Mouse (Mus musculus): ENCODE measurements around the gene Lrmda. TPM values are rescaled to one million over a fixed set of nuclear protein-coding genes. Genes with fewer than 3 reads are reported as not detected.
"Not testable (repeated sequence)": the region's sequence is repeated elsewhere in the genome, so short reads cannot be mapped to it uniquely, and the experiment has no call there.

Lrmda gene
- total RNA-seq, 2 experiments from 2014 or later = 11.2 to 12.6 TPM

DNA sequence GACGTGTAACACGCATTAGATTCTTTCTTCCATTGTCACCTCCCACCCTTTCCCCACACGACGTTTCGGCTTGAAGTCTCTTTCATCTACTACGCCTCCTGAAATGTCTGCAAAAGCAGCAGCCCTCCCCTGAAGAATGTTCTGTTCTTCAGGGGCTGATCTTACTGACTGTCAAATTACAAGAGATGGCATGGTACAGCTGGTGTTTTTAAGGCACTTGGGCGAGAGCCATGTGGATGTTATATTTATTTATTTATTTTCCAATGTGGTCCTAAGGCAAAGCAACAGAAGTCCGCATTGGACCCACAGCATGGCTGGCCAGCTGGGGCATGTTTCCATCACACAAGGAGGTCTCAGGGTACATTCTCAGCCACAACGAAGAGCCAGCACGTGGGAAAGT is 731.8 kb downstream of the Lrmda start:
- no peak for ATAC-seq (ENCODE audit: poor library complexity, severe bottlenecking)

DNA sequence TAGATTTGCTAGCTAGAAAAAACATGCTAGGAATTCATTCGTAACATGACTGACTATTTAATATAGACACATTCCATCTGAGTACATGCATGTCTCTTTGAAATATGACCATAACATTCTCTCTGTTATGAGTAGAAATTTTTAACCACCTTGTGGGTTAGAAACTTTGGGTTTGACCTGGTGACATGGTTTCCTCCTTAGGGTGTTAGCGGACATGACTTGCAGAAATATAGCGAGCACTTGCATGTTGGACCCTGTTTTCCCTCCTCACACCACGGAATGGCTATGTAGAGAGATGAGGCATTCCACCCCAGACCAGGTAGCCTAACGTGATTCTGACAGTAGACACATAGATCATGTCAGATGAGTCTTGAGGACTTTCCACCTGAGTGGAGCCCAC is 735.1 kb downstream of the Lrmda start:
- no peak for ATAC-seq (ENCODE audit: poor library complexity, severe bottlenecking)

DNA sequence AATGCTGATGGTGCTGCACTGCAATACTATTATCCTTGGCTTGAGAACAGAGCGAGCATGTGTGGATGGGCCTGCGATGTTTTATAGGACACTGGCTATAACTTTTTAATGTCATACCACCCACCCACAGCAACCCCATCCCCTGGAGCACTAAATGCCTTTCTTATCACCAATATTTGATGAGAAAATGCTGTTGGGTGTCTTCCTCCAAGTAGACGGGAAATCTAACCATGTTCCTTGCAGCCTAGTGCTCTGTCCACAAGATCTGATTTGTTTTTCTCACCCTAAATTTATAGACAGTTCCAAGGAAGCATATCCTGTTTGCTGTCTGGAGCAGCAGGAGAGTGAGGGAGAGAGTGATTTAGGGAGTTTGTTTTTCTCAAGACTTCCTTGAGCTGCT is 738.0 kb downstream of the Lrmda start:
- no peak for ATAC-seq (ENCODE audit: poor library complexity, severe bottlenecking)

DNA sequence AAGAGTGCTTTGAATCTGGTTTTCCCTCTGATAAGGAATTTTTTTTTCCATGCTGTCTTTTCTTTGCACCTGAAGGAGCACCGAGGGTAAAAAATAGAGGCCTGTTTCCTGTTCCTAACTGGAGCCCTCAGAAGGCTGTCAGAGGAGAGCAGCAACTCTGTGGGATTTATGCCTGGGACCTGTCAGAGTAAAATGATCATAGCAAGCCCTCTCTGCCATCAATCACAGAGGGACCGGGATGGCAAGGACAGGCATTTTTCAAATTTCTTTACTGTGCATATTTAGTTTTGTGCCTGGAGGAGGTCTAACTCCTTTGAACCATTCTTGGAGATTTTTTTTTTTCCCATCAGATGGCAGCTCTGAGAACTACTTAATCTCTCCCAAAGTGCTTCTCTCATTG is 739.7 kb downstream of the Lrmda start:
- ATAC-seq (ENCODE audit: poor library complexity, severe bottlenecking) = no peak

DNA sequence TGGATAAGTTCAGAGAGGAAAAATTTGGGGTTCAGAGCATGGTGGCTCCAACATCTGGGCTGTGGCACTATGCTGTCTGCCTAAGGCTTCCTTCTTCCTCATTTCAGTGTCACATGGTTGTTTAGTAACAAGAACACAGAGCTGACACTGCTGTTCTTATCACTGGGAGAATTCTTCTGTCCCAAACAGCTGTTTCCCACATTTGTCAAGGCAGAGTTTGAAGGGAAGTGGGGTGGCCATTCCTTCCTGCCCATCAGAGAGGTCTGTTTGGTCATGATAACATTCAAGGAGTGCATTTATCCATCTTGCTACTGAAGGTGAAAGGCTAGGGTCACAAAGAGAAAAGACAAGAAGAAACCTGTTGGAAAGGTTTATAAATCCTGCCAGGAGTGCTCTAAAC is 740.2 kb downstream of the Lrmda start:
- no peak for ATAC-seq (ENCODE audit: poor library complexity, severe bottlenecking)

DNA sequence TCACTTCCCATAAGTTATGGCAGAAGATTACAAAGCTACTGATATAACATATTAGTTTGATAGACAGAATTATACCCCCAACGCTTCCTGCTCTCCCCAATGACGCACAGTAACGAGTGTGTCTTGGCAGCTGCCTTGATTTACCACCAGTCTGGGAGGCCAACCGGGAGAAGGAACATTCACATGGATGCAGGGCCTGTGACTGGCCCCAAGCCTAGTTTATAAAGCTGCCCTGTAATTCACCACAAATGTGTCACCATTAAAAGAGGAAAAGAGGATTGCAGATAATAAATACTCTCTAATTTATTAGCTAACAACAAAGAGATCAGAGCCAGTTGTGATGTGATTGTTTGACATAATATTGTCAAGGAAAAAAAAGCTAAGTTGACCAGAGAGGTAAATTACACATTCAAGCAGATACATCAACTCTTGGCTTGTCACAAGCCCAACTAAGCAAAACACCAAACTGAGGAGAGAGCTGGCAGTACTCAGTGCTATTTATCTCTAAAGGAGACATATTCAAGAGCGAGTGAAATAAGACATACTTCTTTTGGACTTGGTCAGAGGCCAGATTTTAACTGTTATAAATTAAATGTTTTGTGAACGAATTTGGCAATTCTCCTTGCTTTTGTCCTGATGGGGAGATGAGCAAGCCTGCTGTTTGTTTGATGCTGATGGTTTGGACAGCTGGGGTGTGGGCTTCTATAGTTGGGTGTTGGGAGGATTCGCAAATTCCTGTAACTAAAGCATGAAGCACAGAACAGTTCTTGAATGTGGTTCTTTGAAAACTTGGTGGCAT is 740.9 kb downstream of the Lrmda start:
- ATAC-seq (ENCODE audit: poor library complexity, severe bottlenecking) = no peak

DNA sequence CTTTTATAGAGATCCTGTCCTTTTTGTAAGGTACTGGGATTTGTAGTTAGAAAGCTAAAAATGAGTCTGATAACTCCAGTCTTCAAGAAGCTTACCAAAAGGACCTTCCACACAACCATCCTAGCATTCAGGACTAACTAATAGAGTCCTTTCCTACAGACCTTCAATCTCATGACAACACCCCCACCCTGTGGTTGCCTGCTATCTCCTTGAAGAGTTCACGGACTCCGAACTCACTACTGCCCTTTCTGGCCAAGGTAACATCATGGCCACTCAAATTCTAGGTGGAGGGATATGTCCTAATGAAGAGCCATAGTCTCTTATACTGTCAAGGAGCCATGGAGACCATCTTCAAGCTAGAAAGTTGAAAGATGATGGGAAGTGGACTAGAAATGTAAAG is 762.2 kb downstream of the Lrmda start:
- ATAC-seq (ENCODE audit: poor library complexity, severe bottlenecking) = no peak

DNA sequence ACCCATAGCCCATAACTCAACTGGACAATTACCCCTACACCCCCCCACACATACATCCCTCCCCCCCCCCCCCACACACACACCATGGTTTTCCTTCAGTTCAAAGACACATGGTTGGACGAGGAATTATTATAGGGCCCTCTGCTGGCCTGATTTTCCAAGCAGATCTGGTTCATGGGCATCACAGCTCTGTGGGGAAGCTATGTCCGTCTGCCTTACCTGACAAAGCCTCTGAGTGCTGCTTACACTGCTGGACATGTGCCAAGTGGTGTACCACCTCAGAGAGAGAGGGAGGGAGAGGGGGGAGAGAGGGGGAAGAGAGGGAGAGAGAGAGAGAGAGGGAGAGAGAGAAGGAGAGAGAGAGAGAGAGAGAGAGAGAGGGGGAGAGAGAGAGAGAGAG is 762.9 kb downstream of the Lrmda start:
- ATAC-seq (ENCODE audit: poor library complexity, severe bottlenecking) = no peak

DNA sequence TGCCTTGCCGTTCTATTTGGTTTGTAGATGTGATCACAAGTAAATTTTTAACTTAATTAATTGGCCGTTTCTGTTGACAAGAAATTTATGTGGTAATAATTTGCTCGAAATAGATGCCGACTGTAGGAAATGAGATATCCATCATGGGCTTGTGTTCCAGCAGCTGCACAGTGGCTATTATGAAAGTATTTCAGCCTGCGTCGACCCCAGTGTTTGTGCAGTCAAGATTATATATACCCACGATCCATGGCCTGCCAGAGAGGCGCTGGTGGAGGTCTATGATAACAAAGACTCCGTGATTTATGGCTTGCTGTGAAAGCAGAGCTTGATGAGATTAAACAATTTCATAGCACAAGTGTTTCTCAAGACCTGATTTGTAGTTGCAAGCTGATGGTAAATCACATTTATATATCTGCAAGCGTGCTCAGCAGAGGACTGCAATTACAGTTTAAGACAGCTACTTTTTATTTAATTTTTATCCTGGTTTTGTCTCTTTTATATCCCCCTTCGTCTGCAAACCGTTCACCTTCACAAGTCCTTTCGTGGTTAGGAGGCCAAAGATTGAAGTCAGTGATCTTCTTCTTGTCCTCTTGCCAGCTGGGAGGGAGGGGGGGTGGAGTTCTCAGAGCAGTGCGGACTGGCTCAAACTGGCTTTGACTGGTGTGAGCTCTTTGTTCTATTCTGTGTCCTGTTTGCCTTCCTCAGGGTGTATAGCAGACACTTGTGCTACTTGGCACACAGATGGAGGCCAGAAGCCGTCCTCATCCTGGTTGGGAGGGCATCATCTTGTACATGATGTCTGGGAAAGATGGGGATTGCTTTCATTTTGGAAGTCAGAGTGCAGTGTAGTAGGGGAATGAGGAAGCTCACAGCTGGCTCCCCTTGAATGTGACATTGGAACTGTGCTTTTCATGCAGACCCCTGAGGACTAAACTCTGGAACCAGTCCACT is 764.0 kb downstream of the Lrmda start:
- no peak for ATAC-seq (ENCODE audit: poor library complexity, severe bottlenecking)

DNA sequence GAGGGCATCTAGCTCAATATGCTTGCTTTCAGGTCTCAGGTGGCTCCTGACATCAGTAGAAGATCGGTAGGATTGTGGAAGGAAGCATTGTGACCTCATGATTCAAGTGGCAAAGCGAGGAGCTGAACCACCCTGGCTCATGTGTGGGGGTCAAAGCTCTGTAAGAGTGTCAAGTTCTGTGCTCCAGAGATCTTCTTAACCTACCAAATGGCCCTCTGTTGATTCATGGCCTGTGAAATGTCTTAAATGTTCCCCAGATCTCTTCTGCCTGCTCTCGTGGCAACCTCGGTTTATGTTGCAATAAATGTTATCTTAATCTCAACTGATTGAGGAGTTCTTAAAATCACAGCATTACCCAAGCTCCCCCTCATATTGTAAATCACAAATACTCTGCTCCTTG is 780.5 kb downstream of the Lrmda start:
- ATAC-seq (ENCODE audit: poor library complexity, severe bottlenecking) = no peak

DNA sequence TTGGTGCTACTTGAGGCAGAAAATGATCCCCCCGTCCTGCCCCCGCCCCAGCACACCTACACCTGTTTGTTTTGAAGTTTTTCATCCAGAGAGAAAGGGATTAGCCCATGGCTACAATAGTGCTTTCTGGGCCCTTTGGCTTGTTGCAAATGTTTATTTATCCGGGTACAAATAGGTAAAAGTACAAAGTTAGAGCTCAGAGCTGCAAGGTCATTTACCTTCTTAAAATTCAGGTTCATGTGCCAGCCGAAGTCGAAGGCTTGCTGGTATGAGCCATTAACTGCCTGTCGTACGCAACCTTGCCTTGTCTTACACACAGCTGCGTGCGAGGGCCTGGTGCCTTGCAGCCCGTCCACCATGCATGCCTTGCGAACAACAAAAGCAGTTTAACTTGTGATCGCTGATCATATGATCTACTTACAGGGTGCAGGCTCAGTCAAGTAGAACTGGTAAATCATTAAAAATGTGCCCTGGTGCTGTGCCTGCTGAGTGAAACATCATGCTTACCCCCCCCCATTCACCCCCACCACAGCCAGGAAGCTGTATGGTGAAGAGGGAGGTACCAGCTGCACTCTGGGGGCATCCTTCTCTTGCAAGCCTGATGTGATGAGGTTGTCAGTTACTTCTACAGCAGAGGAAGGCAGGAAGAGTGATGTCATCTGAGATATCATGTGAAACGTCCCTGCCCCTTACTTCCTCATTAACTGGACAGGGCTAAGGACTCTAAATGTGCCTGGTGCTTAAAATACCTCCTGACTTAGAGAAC is 781.5 kb downstream of the Lrmda start:
- ATAC-seq (ENCODE audit: poor library complexity, severe bottlenecking) = peak; percentile 82

DNA sequence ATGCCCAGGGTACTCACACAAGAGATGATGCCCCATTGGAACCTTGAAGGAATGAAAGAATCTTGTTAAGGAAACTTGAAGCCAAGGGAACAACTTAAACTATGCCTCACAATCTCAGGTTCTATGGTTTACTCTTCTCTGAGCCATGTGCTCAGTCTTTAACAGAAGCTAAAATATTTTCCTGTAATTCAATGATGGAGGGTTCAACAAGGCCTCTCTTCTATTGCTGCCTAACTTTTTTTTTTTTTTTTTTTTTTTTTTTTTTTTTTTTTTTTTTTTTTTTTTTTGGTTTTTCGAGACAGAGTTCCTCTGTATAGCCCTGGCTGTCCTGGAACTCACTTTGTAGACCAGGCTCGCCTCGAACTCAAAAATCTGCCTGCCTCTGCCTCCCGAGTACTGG is 782.2 kb downstream of the Lrmda start:
- not testable (repeated sequence) for ATAC-seq (ENCODE audit: poor library complexity, severe bottlenecking)

DNA sequence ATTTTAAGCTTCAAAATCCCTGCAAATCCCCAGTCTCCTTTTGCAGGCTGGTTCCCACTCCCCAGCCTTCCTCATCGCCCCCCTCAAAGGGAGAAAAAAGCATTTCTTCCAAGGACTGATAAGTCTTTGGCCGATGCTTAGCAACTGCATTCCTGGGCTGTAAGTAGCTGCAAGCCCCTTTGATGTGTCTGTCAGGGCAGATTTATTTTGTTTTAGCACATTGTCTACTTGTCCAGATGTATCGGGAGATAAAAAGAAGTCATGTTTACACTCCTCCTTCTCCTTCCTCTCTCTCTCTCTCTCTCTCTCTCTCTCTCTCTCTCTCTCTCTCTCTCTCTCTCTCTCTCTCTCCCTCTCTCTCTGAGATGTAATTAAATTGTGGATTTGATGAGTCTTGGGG is 787.8 kb downstream of the Lrmda start:
- no peak for ATAC-seq (ENCODE audit: poor library complexity, severe bottlenecking)

DNA sequence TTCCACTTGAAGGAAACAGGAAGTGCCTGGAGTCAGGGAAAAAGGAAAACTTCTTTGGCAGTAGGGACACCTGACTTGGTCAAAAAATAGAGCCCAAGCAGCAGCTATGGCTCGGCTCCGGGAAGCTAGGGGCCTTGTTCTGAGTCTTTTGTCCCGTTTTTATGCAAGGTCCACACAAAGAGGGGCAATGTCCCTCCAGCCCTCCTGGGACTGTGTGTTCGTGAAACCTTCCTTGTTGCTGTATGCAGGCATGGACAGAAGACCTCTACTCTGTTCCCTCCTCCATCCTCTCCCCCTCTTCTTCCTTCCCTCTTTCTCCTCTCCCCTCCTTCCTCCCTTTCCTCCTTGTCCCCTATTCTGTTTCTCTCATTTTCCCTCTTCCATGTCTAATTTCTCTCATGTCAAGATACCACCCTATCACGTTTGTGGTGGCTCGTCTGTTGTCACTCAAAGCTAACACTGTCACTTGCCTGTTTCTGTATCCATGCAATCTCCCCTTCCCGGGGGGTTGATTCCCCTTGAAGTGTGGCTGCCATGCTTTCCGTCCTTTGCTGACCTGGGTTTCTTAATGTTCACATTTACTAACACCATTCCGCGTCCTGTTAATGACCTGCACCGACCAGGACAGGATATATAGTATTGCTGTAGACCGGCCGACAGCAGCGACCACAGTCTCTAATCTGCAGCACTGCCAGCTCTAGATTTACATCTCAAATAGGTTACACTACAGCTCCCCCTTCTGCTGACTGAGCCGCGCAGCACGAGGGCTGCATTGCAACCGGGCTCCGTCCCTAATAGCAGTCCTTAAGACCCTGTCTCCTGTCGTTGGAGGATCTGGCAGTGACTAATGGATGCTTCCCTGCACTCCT is 788.4 kb downstream of the Lrmda start:
- ATAC-seq (ENCODE audit: poor library complexity, severe bottlenecking) = peak; percentile 72

DNA sequence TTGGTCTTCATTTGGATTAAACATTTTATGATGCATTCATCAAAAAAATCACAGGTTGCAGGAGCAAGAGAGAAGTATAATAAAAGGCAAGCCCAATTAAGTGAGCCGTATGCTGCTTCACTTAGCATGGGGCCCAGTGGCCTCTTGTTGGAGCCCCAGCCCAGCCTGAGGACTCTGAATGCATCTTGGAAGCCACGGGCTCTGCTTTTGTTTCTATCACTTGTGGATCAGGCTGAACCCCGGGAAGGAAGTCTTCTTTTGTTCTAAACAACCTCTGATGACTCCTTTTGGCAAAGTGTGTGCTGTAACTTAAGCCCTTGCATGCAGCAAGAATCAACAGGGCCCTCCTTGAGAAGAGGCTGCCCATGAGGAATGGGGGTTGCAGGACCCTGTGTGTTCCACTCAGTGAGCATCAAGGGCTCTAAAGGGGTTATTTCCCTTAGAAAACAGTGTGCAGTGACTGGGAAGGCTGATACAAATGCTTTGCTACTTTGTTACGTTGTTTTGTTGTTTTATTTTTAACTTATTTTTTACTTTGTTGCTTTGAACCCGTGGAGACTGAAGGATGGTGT is 789.2 kb downstream of the Lrmda start:
- no peak for ATAC-seq (ENCODE audit: poor library complexity, severe bottlenecking)

DNA sequence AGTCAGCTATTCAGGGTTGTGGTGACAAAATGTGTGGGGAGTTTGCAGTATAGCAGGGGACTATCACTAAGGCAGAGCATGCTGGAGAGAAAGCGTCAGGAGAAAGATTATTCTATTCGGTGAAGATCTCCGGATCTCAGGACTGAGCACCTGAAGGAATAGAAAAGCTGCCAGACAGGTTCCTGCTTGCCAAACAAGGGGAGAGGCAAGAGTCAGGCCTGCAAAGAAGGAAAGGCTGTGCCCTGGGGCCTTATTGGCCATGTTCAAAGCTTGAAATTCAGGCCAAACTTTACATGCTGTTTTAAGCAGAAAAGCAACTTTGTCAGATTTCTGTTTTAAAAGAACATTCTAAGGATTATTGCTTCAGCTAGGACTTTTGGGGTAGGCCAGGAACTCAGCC is 789.7 kb downstream of the Lrmda start:
- ATAC-seq (ENCODE audit: poor library complexity, severe bottlenecking) = no peak

DNA sequence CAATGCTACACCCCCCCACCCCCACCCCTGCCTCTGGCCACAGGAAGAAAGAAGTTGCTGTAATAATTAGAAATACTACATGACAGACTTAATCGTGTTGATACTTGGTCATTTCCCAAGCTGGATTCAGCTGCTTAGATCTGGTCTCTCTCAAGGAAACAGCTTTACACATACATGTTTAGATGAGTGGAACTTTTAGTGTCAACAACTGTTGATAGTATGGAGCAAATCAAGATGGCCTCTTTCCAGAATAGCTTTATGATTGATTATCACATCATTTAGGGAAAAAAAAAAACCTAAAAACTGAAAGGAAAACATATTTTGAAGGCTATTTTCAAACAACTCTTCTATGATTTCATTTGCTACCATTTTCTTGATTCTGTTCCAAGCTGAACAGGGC is 791.0 kb downstream of the Lrmda start:
- ATAC-seq (ENCODE audit: poor library complexity, severe bottlenecking) = no peak

DNA sequence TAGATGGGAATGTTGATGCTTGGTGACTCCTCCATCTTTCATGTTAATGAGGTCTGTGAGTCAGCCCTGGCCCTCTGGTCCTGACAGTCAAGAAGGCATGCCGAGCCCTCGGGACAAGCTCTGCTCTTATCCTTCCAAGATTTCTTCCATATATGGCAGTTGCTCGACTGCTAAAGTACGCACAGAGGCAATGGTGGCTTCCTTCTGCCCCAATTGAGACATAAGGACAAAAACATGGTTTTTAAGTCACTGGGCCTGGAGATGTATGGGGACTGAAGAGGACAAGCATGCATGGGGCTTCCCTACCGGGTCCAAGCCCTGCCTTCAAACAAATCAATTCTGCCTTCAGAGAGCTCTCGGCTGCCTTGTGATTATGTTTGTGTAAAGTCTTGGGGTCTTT is 793.3 kb downstream of the Lrmda start:
- ATAC-seq (ENCODE audit: poor library complexity, severe bottlenecking) = no peak

DNA sequence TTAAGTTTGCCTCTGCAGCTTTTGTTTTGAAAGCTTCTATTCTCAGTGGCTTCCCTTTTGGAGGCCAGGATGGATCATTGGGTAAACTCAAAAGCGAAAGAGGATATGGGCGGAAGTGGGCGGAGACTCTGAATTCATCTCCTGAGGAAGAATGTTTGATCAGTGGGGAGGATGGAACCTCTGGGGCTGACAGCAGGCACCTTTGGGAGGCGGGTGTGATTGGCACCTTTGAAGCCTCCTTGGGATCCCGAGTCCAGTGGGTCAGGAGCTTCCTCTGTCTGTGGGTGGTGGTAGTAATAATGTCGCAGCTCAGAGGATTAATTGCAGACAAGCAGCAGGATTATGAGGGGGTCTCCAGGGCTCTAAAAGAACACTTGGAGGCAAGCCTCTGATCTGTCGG is 793.9 kb downstream of the Lrmda start:
- ATAC-seq (ENCODE audit: poor library complexity, severe bottlenecking) = peak; percentile 74

DNA sequence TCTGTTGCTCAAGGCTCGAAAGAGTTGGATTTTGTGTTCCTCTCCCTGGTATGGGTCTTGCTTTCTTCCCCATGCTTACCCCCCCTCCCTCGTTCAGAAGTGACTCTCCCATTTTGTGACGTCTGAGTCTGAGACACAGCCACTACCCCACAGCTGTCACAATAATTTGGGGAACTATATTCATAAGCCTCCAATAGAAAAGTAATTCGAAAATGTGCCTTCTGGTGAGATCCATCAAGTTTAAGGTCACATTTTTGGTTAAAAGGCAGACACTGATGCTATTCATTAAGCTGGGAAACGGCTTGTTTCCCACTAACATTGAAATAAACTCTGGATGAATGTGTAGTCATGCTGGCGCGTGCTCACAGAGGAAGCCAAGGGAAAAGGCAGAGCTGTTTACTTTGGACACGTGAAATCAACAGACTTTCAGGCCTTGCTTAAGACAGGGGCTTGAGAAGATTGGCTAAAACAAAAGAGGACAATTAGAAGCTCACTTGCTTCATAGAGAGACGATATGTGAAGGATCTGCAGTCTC is 795.4 kb downstream of the Lrmda start:
- peak; percentile 43 for ATAC-seq (ENCODE audit: poor library complexity, severe bottlenecking)

Data from megakaryocyte, adult 5-6 weeks (primary cell).